Mouse (Mus musculus) intestine, postnatal 0 days (tissue): ENCODE measurements around the gene Ap2s1. TPM values are rescaled to one million over a fixed set of nuclear protein-coding genes. Genes with fewer than 3 reads are reported as not detected.

ENCODE experiments used
- ATAC-seq: fragments of 200-750 bp; cut with Nextera tagmentation; 2 replicates; pipeline ENCODE4 v1.8.0; 2017; ENCODE audit warnings: mild to moderate bottlenecking, moderate TSS enrichment, moderate library complexity
- H3K27ac ChIP-seq: fragments of 300-500 bp; sonication (generic); 2 replicates; pipeline ENCODE4 v1.5.1; 2014; ENCODE audit warnings: mild to moderate bottlenecking, low read depth, low read length, moderate library complexity
- H3K27me3 ChIP-seq: fragments of 300-500 bp; sonication (generic); replicated peaks from 2 replicates; pipeline ENCODE4 v1.6.1; 2014; ENCODE audit warnings: low read length, mixed read lengths; ENCODE audit not compliant: control insufficient read depth, insufficient read depth
- H3K36me3 ChIP-seq: fragments of 300-500 bp; sonication (generic); 2 replicates; pipeline ENCODE4 v1.6.1; 2014; ENCODE audit warnings: mild to moderate bottlenecking, moderate library complexity; ENCODE audit not compliant: control insufficient read depth, insufficient read depth
- H3K4me1 ChIP-seq: fragments of 300-500 bp; sonication (generic); replicated peaks from 2 replicates; pipeline ENCODE4 v1.6.1; 2014; ENCODE audit warnings: antibody characterized with exemption, low read length, mixed read lengths; ENCODE audit not compliant: control insufficient read depth, insufficient read depth
- H3K4me2 ChIP-seq: fragments of 300-500 bp; sonication (generic); replicated peaks from 2 replicates; pipeline ENCODE4 v1.6.1; 2014; ENCODE audit warnings: low read depth, mild to moderate bottlenecking, moderate library complexity
- H3K4me3 ChIP-seq: fragments of 300-500 bp; sonication (generic); 2 replicates; pipeline ENCODE4 v1.5.1; 2014; ENCODE audit warnings: low read depth, low read length
- H3K9ac ChIP-seq: fragments of 300-500 bp; sonication (generic); 2 replicates; pipeline ENCODE4 v1.6.1; 2014; ENCODE audit warnings: mild to moderate bottlenecking, low read depth, low read length
- H3K9me3 ChIP-seq: fragments of 300-500 bp; sonication (generic); 2 replicates; pipeline ENCODE4 v1.6.1; 2016; ENCODE audit warnings: mixed run types; ENCODE audit not compliant: control insufficient read depth
- CTCF ChIP-seq: sonication (generic); IDR thresholded peaks from 2 replicates; pipeline ENCODE4 v1.5.1; 2016; ENCODE audit warnings: low read depth, mild to moderate bottlenecking, control low read depth, antibody characterized with exemption, moderate library complexity
- WGBS: fragments of 180-500 bp; shearing (Covaris S2); extraction: QIAGEN DNeasy Blood & Tissue Kit; methylation state at CpG from one replicate; pipeline ENCODE4 v1.1.7; 2014; 5-methylcytosine and 5-hydroxymethylcytosine counted together
- polyA plus RNA-seq: library from polyadenylated mRNA; unstranded; fragments of >200 nt; fragmentation: Nextera tagmentation; extraction: Ambion mirVana; gene quantifications from 2 replicates; pipeline ENCODE4 v1.2.1, GENCODE M21; 2015

Ap2s1 gene
- polyA plus RNA-seq, 1 experiment from 2014 or later, result 316 TPM

DNA sequence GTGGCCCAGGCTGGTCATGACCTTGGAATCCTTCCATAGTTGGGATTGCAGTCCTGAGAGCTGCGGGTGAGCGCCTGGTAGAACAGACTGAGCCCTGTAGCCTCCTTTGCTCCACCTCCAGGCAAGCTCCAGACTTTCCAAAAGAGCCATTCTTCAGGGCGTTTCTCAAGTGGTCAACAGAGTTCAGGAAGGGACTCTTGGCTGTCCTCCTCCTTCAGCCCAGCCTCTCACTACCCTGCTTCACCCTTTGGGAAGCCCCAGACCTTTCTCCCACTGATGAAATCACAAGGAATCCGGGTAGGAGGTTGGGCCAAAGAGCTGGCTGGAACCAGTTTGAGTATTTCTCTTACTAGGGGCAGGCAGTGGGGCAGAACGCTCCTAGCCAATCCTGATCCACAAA, 41.9 kb downstream of the Ap2s1 start:
- Histone ChIP-seq H3K9me3 (no peaks in the 10 kb centered on the region), H3K4me1 (peaks cover 8% of the 10 kb centered on the region), H3K4me2 (no peak overlapping the region), H3K36me3 (no peaks in the 10 kb centered on the region), H3K9ac (no peak overlapping the region), H3K27me3 (no peaks in the 10 kb centered on the region), H3K4me3 (no peak overlapping the region), H3K27ac (no peak overlapping the region)
- 62% methylated on average over 5 of the region's 5 CpGs for WGBS
- no peak for ATAC-seq
- no peak for TF ChIP-seq CTCF

DNA sequence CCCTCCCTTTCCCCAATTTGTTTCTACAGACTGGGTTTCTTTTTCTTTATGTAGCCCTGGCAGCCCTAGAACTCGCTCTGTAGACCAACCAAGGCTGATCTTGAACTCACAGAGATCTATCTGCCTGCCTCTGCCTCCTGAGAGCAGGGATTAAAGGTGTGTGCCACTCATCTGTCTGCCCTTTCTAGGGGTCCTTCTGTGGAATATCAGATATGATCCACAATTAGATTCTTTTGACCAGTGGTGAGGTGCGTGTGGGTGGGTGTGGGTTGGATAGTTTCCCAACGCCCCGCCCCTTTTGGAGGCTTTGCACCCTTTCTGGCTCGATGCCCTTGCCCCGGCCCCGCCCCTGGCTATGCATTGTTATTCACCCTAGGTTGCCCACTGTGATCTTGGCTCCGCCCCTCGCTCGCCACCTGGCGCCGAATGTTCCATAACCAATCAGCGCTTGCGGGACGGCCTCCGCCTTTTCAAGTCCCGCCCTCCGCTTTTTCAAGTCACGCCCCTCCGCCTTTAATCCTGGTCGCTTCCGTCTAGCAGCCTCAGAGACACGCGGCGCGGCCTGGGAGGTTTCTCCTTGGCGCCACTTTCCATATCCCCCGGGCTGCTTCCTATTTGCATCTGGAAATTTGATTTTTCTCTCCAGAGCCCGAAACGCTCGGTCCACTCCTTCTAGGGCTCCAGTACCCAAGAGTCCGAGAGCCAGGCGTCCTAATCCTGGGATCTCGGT, 42.8 kb downstream of the Ap2s1 start, which contains the start of gene Slc1a5:
Slc1a5 (plus strand) TSS at position 516 of the 730 bp plus-strand sequence.
- TF ChIP-seq CTCF, result peak; percentile 45
- peak; percentile 83 for ATAC-seq
- Histone ChIP-seq H3K4me3 (peak within 1 kb of the TSS; percentile 65), H3K9ac (peak within 1 kb of the TSS; percentile 66), H3K9me3 (no peaks in the 10 kb centered on the region), H3K4me2 (peak within 1 kb of the TSS; percentile 100), H3K27me3 (no peaks in the 10 kb centered on the region), H3K36me3 (no peaks in the 10 kb centered on the region), H3K27ac (0 out of 2 replicates have a peak within 1 kb of the TSS, but pooled peaks have one; percentile 5), H3K4me1 (peaks cover 8% of the 10 kb centered on the region)
- 3% methylated on average over 34 of the region's 34 CpGs for WGBS

DNA sequence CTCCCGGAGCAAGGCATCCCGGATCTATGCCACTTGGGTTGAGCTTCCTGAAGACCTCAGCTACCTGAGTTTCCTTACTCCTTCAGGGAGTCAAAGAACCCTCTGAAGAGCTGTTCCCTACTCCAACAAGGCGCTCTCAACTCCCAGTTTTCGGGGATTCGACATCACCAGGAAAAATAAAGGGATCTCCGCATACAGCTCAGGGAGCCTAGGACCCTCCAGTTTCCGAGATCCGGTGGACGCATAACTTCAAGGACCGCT, 43.3 kb downstream of the Ap2s1 start:
- WGBS, result 0% methylated on average over 10 of the region's 10 CpGs
- no peak for TF ChIP-seq CTCF
- Histone ChIP-seq H3K4me1 (peaks cover 8% of the 10 kb centered on the region), H3K9ac (peak overlapping the region; percentile 66), H3K9me3 (no peaks in the 10 kb centered on the region), H3K4me2 (peak overlapping the region; percentile 100), H3K27ac (0 out of 2 replicates have a peak overlapping the region, but pooled peaks have one; percentile 5), H3K4me3 (peak overlapping the region; percentile 65), H3K27me3 (no peaks in the 10 kb centered on the region), H3K36me3 (0 out of 2 replicates have a peak, but pooled peaks cover 1% of the 10 kb centered on the region)
- ATAC-seq, result peak; percentile 23

DNA sequence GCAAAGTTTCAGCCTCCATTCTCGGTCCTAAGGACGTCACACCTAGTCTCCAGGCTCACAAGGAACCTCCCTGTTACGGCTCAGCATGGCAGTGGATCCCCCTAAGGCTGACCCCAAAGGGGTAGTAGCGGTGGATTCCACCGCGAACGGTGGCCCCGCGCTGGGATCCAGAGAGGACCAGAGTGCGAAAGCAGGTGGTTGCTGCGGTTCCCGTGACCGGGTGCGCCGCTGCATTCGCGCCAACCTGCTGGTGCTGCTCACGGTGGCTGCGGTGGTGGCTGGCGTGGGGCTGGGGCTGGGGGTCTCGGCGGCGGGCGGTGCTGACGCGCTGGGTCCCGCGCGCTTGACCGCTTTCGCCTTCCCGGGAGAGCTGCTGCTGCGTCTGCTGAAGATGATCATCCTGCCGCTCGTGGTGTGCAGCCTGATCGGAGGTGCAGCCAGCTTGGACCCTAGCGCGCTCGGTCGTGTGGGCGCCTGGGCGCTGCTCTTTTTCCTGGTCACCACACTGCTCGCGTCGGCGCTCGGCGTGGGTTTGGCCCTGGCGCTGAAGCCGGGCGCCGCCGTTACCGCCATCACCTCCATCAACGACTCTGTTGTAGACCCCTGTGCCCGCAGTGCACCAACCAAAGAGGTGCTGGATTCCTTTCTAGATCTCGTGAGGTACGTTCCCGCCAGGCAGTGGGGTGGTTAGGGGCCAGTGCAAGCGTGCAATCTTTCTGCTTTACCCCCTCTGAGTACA, 43.8 kb downstream of the Ap2s1 start:
- Histone ChIP-seq H3K4me3 (peak overlapping the region; percentile 65), H3K4me2 (peak overlapping the region; percentile 100), H3K4me1 (peaks cover 8% of the 10 kb centered on the region), H3K27ac (0 out of 2 replicates have a peak overlapping the region, but pooled peaks have one; percentile 5), H3K36me3 (0 out of 2 replicates have a peak, but pooled peaks cover 6% of the 10 kb centered on the region), H3K27me3 (no peaks in the 10 kb centered on the region), H3K9me3 (no peaks in the 10 kb centered on the region), H3K9ac (peak overlapping the region; percentile 66)
- ATAC-seq, result peak; percentile 16; the same call in 1 of the 2 replicates
- WGBS, result under 1% methylated on average over 60 of the region's 60 CpGs
- TF ChIP-seq CTCF, result no peak

DNA sequence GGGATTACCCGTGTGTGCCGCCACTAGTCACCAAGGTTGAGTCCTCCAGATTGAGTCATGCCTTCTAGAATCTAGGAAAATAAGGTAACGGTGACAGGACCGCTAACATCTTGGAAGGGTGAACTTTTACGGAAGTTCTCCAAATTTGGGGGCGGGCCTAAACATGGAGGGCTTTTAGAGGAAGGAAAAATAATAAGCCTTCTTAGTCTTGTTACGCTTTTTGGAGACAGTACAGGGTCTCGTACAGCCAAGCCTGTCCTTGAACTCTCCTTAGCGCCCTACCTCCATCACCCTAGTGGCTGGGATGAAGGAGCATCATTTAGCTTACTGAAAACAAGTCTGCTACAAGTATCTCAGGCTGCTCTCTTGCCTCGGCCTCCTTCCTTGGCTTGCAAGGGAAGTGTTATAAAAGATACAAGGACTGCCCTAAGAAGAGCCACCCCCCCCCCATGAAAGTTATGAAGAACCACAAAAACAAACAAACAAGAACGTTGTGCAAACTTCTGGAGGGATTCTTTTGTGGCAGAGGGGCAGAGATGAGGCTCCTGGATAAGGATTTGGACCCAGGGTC, 44.4 kb downstream of the Ap2s1 start:
- Histone ChIP-seq H3K4me3 (peak overlapping the region; percentile 65), H3K4me1 (peaks cover 8% of the 10 kb centered on the region), H3K9ac (peak overlapping the region; percentile 66), H3K27ac (no peak overlapping the region), H3K27me3 (no peaks in the 10 kb centered on the region), H3K36me3 (peaks cover 6% of the 10 kb centered on the region; the same call in 1 of the 2 replicates), H3K9me3 (no peaks in the 10 kb centered on the region), H3K4me2 (peak overlapping the region; percentile 100)
- 6% methylated on average over 11 of the region's 11 CpGs for WGBS
- no peak for ATAC-seq
- TF ChIP-seq CTCF, result no peak

DNA sequence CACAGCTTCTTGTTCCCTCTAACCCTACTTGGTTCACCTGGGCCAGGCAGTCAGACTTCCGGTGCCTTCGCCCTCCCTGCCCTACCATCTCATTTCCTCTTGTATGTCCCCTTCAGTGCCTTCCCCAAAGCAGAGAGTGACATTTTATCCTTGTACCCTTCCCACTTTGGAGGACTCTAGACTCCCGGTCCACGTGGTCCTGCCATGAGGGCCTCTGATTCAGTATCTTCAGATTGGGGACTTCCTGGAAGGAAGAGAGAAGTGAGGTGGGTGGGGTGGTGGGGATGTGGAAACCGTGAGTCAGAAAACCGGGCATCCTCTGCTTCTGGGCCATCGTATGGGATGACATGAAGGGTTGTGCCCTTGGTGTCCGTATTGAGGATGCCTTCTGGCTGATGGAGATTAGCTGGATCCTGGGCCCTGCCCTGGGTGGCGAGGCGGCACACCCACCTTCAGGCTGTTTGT, 45.0 kb downstream of the Ap2s1 start:
- ATAC-seq, result no peak
- H3K4me3 ChIP-seq, result peak overlapping the region; percentile 65
- no peak overlapping the region for H3K27ac ChIP-seq
- 26% methylated on average over 10 of the region's 10 CpGs for WGBS
- peak overlapping the region; percentile 100 for H3K4me2 ChIP-seq
- H3K36me3 ChIP-seq, result peaks cover 6% of the 10 kb centered on the region; the same call in 1 of the 2 replicates
- no peaks in the 10 kb centered on the region for H3K9me3 ChIP-seq
- H3K4me1 ChIP-seq, result peaks cover 8% of the 10 kb centered on the region
- no peak overlapping the region for H3K9ac ChIP-seq
- no peaks in the 10 kb centered on the region for H3K27me3 ChIP-seq
- no peak for TF ChIP-seq CTCF
